Mouse (Mus musculus) neural tube, embryonic 10.5 days (tissue): ENCODE data around the gene Speer4a.
"Not testable (repeated sequence)": the region's sequence is repeated elsewhere in the genome, so short reads cannot be mapped to it uniquely, and the experiment has no call there.

ENCODE experiments used
- DNase-seq: peaks from one replicate; pipeline ENCODE4 v3.0.0-alpha.2; 2017; ENCODE audit warnings: low spot score; ENCODE audit errors: extremely low spot score

Speer4a gene

DNA sequence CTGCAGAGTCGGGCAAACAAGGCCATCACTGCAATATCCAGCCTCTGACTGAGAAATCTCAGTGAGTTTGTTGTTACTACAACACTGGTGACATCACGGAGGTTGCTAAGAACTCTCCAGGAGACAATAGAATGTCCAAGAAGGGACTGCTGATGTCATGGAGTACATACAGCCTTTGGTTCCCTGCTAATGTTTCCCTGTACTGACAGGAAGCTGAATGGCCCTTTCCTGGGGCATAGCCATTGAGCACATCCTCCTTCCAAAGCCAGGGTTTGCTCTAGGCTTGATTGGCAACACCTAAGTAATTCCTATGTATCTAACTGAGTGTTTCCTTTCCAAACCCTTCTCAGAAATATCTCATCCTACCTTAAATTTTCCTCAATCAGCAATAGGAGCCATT, at the start of gene Speer4a:
Speer4a (minus strand) TSS at position 101 of the 400 bp plus-strand sequence.
- not testable (repeated sequence) for DNase-seq

GRCm38 (mm10) chr5:26079023-26079422, 39.7 kb upstream of the Speer4a start:
- DNase-seq = not testable (repeated sequence)

DNA sequence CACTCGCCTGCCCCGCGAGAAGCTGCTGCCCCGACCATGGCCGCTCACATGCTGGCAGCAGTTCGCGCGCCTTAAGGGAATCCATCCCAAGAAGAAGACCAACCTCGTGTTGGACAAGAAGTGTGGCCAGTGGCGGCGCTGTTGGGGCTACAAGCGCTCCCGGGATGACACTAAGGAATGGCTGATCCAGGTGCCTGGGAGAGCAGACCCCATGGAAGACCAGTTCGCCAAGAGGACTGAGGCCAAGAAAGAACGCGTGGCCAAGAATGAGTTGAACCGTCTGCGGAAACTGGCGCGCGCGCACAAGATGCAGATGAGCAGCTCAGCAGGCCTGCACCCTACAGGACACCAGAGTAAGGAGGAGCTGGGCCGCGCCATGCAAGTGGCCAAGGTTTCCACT, 31.4 kb upstream of the Speer4a start:
- no peak for DNase-seq

- DNase-seq = not testable (repeated sequence)
Measured at GRCm38 (mm10) chr5:26058481-26058880, 19.1 kb upstream of the Speer4a start, which contains the start of gene Gm7347. TSS of gene Gm7347 (minus strand) at chr5:26058581.

DNA sequence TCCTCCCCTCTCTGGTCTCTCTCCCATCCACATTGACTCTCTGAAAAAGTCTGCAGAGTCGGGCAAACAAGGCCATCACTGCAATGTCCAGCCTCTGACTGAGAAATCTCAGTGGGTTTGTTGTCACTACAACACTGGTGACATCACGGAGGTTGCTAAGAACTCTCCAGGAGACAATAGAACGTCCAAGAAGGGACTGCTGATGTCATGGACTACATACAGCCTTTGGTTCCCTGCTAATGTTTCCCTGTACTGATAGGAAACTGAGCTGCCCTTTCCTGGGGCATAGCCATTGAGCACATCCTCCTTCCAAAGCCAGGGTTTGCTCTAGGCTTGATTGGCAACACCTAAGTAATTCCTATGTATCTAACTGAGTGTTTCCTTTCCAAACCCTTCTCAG, 16.5 kb downstream of the Speer4a start, which contains the start of gene Gm5862:
Gm5862 (minus strand) TSS at position 101 of the 400 bp plus-strand sequence.
- not testable (repeated sequence) for DNase-seq

- DNase-seq = not testable (repeated sequence)
Measured at GRCm38 (mm10) chr5:26007697-26008096, 31.7 kb downstream of the Speer4a start.

- DNase-seq = peak; percentile 70
Measured at GRCm38 (mm10) chr5:26006937-26007695, 32.2 kb downstream of the Speer4a start.

- DNase-seq = not testable (repeated sequence)
Measured at GRCm38 (mm10) chr5:26004698-26005097, 34.7 kb downstream of the Speer4a start, which contains the start of gene Gm1979. TSS of gene Gm1979 (minus strand) at chr5:26004798.

DNA sequence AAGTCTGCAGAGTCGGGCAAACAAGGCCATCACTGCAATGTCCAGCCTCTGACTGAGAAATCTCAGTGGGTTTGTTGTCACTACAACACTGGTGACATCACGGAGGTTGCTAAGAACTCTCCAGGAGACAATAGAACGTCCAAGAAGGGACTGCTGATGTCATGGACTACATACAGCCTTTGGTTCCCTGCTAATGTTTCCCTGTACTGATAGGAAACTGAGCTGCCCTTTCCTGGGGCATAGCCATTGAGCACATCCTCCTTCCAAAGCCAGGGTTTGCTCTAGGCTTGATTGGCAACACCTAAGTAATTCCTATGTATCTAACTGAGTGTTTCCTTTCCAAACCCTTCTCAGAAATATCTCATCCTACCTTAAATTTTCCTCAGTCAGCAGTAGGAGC, 50.8 kb downstream of the Speer4a start, which contains the start of gene Gm21698:
Gm21698 (minus strand) TSS at position 101 of the 400 bp plus-strand sequence.
- not testable (repeated sequence) for DNase-seq
